Mouse (Mus musculus) granulocyte monocyte progenitor cell, adult 5-6 weeks (primary cell): ENCODE measurements at regions not wholly inside any gene's neighbourhood (a gene's known extent, or its start where the extent isn't known, plus 50 kb on each side); places are given as distances from the start of the nearest gene placed in this dataset.

Experiments used
- ATAC-seq: replicated peaks from 2 replicates; pipeline ENCODE4 v1.8.0; 2016; ENCODE audit warnings: mild to moderate bottlenecking, moderate TSS enrichment, inconsistent platforms; ENCODE audit not compliant: poor library complexity, severe bottlenecking

DNA sequence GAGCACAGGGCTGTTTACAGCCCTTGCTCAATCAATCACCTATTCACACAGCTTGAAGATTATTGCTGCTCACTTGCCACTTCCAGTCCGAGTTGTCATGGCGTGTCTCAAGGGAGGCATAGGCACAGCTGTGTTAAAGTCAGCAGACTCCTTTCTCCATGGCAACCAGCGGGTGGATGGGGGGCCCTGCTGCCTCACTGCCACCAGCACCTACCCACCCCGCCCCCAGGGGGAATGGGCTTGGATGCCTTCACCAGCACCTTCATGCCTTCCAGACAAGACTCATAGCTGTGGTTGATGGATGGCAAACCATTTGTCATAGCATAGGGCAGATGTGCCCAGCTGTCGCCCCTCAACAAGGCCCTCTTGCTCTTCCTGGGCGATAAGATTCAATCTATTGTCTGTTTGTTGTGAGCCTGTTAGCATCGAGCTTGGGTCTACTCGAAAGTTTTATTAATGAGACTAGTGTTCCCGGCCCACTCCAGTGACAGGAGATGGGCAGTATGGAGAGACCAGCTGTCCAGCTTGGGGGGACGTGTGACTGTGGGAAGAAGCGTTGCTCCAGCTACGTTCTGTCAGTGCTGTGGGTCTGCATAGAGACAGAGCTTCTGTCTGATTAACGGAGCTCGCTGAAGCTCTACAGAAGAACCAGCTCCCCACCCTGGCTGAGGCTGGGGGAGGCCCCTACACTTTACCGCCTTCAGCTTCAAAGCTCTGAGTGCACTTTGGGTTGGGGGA lies 475.7 kb upstream of the Kcnab2 start:
- ATAC-seq = no peak

DNA sequence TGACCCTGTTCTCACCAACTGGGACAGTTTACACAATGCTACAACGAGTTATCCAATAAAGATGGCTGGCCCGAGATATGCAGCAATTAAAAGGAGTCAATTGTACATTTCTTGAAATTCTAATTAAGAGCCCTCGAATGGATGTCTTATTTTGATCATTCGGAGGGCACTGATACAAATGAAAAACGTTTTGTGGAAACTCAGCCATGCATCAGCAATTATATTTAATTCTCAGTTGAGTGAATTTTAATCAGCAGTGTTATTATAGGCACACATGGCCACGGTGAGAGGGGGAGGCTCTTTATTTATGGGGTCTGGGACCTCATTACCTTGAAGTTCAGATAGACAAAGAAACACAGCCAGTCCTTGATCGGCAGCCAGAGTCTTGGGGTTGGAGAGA lies 471.3 kb upstream of the Kcnab2 start:
- no peak for ATAC-seq

DNA sequence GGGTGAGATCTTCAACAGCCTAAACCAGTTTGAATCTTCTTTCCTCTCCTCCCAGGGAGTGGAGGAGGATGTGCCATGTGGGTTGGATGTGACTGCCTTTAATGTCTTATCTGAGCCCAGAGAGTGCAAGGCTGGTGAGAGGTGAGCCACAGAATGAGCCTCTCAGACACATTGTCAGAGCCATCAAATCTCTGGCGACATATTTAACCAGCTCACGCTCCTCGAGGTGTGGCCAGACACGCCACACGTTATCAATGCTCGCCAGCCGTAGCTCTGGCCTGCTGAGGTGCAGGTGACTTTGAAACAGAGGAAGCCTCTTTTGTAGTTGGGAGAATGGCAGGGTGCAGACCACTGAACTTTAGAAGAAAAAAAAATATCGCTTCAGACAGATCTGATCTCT lies 463.5 kb upstream of the Kcnab2 start:
- ATAC-seq = no peak

DNA sequence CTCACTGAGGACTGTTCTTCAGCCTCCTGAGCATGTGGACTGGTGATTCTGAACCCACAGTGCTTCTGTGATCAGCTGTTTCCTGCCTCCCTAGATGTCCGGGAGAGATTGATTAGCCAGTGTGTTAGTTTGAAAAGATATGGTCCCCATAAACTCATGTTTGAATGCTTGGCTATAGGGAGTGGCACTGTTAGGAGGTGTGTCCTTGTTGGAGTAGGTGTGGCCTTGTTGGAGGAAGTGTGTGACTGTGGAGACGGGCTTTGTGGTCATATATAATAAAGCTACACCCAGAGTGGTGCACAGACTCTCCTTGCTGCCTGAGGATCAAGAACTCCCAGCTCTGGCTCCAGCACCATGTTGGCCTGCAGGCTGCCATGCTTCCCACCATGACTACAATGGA lies 458.9 kb upstream of the Kcnab2 start:
- ATAC-seq = no peak

DNA sequence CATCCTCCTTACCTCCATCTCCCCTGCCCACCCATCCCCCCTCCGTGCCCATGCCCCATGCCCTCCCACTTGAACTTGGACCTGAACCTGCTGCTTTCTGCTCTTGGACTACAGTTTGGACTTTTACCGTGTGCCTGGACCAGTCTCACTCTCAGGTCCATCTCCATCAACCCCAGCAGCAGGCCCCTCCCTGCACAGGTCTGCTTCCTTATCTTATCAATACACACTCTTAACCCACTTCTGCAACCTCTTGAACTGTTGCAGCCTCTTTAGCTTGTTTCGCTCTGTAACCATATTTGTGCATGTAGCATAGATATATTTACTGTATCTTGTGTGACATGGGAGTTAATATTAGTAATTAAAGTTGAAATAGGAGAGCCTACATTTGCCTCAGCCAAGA lies 457.8 kb upstream of the Kcnab2 start:
- ATAC-seq = no peak

DNA sequence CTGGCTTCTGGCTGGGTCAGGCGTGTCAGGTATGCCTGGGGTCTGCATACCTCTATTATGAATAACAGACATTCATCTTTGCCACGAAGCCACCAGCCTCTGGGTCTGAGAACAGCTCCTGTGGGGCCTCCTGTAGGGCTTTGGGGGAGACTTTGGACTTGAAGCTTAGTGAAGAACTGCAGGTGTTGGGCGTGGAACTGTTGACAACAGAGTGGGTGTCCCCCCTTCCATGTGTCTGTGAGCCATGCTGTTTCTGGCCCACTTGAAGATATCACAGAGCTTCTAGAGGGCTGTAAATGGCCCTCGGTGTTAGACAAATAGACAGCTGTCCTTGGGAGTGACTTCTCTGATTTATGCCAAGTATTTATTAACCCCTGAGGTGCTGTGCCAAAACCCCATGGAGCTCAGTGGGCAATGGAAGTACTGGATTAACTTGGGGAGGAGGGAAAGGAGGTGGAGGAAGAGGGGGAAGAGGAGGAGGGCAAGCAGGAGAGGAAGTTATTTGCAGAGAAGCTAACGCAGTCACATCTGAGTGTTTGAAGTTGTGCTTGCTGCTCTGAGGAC lies 450.8 kb upstream of the Kcnab2 start:
- ATAC-seq = no peak

DNA sequence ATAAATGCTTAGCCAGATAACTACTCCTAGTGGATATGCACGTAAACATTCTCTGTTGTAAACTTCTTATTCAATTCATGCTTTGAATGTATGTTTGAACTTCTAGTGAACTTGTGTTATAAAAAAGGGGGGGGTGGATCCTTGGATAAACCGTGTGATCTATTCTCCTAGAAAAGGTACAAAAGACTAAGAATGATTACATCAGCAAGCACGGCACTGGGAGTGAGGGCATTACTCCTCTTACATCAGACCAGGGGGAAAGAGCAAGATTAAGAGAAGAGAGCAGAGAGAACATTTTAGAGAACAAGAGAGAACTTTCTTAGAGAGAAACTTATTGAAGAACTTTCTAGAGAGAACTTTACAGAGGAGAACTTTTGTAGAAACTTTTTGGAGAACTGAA lies 442.6 kb upstream of the Kcnab2 start:
- ATAC-seq = no peak

DNA sequence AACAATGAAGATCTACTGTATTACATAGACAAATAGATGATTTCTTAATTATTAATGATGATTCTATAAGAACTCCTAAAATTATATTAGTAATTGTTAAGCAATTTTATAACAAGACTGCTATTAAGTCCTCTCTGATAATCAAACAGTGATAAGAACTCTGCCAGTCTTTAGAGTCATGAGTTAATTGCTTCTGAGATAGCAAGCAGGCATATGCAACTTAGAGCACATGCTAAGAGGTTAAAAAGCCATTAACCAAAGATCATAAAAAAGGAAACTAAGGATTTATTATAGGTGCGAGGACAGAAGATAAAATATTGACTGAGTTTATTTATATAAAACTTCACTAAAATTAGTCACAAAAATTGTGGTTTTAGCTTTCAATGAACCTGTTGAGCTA lies 442.2 kb upstream of the Kcnab2 start:
- no peak for ATAC-seq

DNA sequence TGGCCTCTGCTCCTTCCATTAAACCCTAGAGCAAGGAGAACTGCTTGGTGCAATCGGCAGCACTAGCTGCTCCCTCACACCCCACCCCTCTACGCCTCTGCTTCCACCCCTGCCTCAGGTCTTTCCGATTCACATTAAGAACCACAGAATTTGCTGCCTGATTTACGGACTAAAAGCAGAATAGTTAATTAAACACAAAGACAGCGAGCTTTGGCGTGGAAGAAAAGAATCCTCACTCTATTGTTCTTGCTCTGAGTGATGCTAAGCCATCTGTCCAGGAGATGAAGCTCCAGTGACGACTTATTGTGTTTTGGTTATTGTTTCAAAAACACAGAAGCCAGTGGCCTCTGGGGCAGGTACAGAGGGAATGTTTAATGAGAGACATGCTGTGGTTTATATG lies 438.9 kb upstream of the Kcnab2 start:
- no peak for ATAC-seq

DNA sequence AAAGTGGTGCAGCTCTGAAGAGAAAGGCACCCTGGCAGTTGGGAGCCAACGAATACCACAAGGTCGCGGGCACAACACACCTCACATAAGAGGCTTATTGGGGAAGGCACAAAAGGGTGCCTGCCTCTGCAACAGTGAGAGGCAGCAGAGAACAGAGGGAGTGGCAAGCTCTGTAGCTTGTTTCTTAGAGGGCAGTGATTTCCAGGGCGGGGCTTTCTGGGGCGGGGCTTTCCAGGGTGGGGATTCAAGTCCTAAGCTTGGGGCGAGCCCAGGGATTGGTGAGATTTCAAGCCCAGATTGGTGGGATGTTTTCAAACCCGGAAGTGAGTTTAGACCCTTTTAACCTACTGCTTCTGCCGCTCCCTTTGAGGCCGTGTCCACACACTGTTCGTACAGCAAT lies 435.8 kb upstream of the Kcnab2 start:
- ATAC-seq = no peak

DNA sequence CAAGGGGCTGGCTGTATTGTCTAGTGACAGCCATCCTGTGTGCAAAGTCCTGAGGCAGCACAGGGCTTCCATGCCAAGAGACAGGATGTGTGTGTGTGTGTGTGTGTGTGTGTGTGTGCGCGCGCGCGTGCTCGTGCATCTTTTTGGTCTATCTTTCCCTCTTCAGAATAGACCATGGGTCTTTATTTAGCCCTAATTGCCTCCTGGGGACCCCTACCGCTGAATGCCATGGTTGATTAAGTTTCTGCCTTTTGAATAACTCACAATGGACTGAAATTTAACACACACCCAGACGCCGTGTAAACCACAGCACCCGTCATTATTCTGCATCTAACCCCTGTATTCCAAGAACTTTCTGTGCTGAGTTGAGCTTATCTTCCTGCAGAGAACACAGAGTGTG lies 435.2 kb upstream of the Kcnab2 start:
- ATAC-seq = no peak

DNA sequence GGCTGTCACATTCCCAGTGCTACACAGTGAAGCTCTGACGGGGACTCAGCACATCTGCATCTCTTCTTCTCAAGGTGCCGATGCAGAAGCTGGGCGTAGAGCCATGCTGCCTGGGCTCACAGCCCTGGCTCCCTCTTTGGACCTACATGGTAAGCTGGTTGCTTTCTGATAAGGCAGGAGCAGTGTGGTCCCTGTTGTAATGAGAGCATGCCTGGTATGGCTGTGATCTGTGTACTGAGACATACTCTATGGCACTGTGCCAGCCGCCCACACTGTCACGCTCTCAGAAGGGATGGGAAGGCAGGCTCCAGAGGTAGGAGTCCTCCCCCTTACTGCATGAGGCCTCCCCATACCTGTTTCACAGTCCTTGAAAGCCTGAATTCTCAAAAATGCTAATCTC lies 430.6 kb upstream of the Kcnab2 start:
- ATAC-seq = no peak

DNA sequence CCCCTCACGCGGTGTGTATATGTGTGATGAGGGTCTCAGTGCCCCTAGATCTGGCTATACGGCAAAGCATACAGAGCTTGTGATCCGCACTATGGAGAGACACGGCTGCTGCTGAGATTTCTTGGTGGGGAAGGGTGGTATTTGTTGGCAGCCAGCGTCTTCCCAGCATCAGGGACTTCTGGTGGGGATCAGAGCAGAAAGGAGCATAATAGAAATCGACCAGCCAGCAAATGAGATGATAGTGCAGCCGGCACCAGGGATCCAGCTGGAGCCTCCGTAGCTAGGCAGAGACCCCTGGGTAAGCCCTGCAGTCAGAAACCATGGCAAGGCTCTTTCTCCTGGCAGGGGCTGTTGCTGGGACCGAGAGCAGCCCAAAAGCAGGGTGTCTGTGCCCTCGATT lies 425.2 kb upstream of the Kcnab2 start:
- no peak for ATAC-seq

DNA sequence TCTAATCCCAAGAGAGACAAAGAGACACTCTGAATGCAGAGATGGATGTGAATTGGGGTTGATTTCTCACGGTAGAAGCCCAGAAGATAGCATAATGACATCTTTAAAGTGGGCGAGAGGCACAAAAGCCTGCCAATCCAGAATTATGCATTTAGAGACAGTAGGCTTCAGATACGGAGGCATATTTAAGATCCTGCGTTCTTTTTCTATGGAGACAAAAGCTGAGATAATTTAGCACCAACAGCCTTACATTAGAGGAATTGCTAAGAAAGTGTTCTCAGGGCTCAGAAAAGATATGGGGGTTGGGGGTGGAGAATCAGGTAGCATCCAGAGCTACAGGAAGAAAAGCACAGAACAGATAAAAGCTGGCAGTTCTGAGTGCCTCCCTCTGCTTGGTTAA lies 422.4 kb upstream of the Kcnab2 start:
- ATAC-seq = no peak

DNA sequence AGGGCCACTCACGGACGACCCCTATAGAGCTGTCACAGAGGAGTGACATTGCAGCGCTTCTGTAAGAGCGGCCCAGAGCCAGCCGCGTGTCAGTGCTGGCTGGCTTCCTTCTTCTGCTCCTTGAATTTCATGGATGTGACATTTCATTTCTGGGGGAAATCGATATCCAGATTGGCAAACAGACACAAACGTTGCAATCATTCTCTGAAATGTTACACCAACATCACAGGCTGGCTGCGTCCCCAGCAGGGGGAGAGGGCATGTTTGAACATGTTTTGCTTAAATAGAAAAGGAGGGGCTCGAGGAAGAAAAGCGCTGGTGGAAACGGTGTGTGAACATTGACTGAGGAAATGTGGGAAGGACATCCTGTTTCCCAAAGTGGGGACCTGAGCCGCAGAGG lies 417.4 kb upstream of the Kcnab2 start:
- no peak for ATAC-seq

DNA sequence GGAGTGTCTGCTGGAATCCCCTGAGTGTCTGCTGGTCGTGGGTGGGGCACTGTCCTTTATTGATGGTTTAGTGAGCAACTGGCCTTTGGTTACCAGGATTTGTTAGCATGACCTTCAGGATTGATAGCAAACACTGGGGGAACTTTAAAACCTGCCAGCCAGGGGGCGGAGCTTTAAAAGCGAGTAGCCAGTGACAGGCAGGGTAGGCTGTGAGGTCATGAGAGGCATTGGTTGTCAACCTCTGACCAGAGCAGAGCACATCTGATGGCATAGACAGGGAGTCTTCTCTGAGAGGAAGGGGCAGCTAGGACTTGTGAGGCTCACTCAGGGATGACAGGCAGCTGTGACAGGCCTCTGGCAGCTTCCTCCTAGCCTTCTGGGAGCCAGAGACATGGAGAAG lies 415.3 kb upstream of the Kcnab2 start:
- no peak for ATAC-seq

DNA sequence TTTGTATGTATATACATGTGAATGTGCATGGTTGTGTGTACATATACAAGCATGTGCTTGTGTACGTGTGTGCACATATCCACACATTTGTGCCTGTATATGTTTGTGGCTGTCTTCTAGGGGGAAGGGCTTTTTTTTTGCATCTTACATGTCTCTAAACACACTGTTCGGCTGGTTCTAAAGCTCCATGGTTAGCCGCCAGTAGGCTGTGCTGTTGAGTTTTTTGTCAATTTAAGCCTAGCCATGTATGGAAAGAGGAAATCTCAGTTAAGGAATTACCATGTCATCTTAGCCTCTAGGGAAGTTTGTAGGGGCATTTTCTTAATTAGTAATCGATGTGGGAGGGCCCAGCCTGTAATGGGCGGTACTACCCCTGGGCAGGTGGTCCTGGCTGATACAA lies 411.5 kb upstream of the Kcnab2 start:
- no peak for ATAC-seq

DNA sequence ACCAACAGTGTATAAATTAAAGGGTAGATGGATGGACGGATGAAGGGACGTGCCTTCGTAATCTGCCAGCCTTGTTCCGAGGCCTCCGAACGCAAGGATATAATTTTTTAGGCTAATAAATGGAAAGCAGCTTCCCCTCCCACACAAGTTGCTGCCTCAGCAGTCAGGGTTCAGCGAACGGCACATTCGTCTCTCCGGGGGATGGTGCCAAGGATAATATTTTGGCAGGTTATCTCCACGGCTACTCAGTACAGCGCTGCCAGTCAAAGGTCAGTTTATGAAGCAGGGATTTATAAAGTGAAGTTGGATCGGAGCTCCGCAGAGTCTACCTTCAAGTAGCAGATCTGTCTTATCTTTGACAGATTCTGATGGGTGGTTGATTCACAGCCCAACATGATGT lies 410.6 kb upstream of the Kcnab2 start:
- no peak for ATAC-seq

DNA sequence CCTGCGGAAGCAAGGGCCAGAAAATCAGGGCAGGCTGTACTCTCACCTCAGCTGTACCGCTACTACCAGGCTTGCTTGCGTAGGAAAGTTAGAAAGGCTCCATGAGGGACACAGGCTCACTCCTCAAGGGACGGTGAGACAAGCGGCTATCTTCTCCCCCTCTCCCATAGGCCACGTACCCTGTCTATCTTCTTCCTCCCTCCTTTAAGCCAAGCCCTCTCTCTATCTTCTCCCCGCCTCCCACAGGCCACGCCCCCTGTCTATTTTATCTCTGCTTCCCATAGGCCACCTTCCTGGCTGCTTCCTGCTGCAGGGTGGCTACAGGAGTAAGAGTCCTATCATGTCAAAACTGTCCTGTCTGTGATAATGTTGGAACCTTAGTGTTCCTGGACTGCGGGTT lies 409.1 kb upstream of the Kcnab2 start:
- ATAC-seq = no peak

DNA sequence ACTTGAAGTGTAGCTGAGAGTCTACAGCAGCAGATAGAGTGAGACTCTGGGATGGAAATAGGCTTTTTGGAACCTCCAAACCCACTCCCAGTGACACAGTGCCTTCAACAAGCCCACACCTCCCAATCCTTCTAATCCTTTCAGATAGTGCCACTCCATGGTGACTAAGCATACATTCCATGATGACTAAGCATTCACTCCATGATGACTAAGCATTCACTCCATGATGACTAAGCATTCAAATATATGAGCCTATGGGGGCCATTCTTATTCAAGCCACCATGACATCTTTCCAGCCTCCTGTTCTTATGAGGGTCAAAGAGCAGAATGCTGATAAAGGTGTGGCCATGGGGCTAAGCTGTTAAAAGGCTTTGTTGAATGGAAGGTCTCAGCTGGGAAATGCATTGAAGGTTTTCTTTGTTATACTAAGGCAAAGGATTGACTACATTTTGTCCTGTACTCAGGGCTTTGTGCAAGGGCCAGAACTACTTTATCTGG lies 403.8 kb upstream of the Kcnab2 start:
- ATAC-seq = no peak

DNA sequence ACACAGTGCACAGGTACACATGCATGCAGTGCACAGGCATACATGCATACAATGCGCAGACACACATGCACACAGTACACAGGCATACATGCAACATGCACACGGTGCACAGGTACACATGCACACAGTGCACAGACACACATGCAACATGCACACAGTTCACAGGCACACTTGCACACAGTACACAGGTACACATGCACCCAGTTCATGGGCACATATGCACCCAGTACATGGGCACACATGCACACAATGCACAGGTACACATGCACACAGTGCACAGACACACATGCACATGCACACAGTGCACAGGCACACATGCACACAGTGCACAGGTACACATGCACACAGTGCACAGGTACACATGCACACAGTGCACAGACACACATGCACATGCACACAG lies 402.7 kb upstream of the Kcnab2 start:
- no peak for ATAC-seq

DNA sequence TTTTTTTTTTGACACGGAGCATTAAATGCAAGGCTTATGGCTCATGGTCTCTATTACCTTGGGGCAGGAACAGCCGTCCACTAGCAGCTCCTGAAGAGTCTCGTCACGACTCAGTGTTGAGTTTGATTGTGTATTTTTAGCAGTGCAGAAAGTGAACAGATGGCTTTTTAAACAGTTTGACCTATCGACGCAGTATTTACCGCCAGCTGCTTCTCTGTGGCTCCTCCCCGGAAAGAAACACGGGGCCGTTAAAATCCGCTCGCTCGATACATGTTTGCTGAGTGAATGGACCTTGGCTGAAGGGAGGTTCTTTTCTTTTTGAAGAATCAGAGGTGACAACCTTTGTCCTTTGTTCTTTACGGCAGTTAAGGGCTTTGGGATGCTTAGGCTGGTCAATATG lies 401.3 kb upstream of the Kcnab2 start:
- no peak for ATAC-seq

DNA sequence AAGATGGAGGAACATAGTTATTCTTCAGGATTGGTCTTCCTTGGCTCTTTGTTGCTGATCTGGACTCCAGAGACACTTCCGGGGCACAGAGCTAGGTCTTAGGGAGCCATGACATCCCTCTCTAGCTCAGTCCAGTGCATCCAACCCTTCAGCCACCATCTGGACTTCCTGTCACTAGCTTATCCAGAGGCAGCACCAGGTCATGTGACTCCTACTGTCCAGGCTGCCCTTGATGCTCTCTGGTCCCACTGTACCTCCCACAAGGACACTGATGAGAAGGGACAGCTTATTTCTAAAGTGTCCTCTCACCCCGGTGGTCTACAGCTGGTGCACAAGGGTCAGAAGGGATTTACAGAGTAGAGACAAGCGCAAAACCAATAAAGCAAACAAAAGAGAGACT lies 400.7 kb upstream of the Kcnab2 start:
- no peak for ATAC-seq
